Mouse (Mus musculus) liver, adult 2 months (tissue): Measurements from ENCODE around the gene Trim72.

Experiments
- CTCF ChIP-seq: fragments of 200-500 bp; IDR thresholded peaks from 2 replicates; pipeline ENCODE4 v1.5.1; 2011; ENCODE audit warnings: low read depth, low read length, control low read depth
- POLR2A ChIP-seq: fragments of 200-500 bp; IDR thresholded peaks from 2 replicates; pipeline ENCODE4 v1.6.1; 2011; ENCODE audit warnings: low read length, control low read depth; ENCODE audit not compliant: insufficient read depth; ENCODE audit errors: extremely low read depth

DNA sequence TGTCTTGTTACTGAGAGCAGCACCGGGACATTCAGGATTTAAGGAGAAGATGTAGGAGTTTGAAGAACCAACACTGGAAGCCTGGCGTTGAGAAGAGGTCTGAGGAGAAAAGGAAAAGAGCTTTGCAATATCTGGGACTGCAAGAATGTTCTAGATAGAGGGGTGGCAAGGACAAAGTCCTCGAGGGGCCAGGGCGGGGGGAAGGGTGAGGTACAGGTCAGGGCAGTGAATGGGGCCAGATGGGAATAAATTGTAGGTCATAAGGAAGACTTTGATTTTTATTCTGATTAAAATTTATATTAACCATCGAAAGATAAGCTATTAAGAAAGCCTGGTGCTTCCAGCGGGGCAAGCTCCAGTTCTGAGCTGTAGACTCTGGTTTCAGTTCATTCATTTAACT lies 651 bp upstream of the Trim72 start:
- no peak for TF ChIP-seq CTCF
- no peak for TF ChIP-seq POLR2A
